Mouse (Mus musculus) gastrocnemius, adult 8-10 months (tissue): Measurements from ENCODE around the gene Camkk1. TPM values are rescaled to one million over a fixed set of nuclear protein-coding genes. Genes with fewer than 3 reads are reported as not detected.

Experiments used
- DNase-seq, 2 experiments: peaks; one replicate each; pipeline ENCODE4 v3.0.0; 2022; ENCODE audit warnings: low spot score in 2 of 2
- total RNA-seq, 4 experiments: library from RNA; stranded (reverse); gene quantifications; 2 replicates each; pipeline ENCODE4 v1.2.4; 2022

Camkk1 gene
- total RNA-seq, 4 experiments from 2014 or later = 0.22 to 0.32 (median 0.28) TPM

DNA sequence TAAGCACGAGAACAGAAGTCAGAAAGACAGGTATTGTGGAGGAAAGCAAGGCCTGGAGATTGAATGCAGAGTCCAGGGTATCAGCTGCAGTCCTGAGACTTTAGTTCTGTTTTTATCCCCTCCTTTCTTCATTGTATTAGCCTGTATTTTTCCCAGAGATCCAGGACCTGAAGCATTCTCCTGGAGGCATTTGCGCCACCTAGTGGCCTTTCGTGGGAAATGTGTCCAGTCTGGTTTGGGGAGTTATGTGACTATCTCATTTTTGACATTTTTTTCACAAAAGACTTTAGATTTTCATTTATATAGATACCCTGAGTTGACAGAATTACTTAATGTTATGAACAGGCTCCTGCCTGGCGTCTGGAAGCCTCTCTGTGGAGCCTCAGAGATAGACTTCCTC, 30.5 kb downstream of the Camkk1 start:
- DNase-seq = peak; percentile 59 to 61

- DNase-seq = no peak
Observed at GRCm38 (mm10) chr11:73052795-73053194, 34.0 kb downstream of the Camkk1 start.

GRCm38 (mm10) chr11:73057701-73058100, 38.9 kb downstream of the Camkk1 start:
- DNase-seq = no peak

GRCm38 (mm10) chr11:73059630-73060029, 40.8 kb downstream of the Camkk1 start:
- no peak for DNase-seq

- DNase-seq = no peak
Observed at GRCm38 (mm10) chr11:73061413-73061812, 42.6 kb downstream of the Camkk1 start.

DNA sequence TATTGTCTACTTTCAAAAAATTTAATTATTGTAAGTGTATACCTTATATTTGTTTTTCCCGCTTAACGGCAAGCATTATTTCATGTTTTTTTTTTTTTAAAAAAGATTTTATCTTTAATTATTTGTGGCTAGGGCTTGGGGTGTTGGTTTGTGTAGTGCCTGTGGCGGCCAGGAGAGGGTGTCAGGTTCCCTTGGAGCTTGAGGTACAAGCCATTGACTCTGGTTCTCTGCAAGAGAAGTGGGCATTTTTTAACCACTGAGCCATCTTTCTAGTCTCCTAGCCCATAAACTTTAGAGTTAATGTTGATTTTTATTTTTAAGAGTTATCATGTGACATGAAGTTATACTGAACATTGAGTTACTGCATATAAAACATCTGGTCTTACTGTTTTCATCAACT, 53.0 kb downstream of the Camkk1 start:
- no peak for DNase-seq

GRCm38 (mm10) chr11:73076295-73076694, 57.5 kb downstream of the Camkk1 start:
- no peak for DNase-seq

GRCm38 (mm10) chr11:73076733-73077132, 57.9 kb downstream of the Camkk1 start:
- DNase-seq = no peak

- DNase-seq = no peak
Observed at GRCm38 (mm10) chr11:73077211-73077720, 58.5 kb downstream of the Camkk1 start.

DNA sequence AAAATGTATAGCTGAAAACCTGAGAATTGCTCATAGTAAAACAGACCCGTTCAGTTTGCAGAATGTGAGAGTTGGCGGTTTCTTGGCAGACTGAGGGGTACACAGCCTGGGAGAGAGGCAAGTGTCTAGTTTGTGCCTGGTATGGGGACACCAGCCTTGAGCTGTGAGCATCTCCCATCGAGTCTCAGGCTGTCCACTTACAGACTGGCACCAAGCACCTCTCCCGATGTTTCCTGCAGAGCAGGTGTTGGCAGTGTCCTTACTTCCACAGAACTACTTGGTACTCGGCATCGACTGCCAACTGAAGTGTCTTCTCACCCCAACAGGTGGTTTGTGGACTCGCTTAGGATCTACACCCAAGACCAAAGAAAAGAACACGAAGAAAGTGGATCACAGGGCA, 59.8 kb downstream of the Camkk1 start:
- DNase-seq = no peak

GRCm38 (mm10) chr11:73080306-73080705, 61.5 kb downstream of the Camkk1 start:
- no peak for DNase-seq

- DNase-seq = no peak
Observed at GRCm38 (mm10) chr11:73084303-73084702, 65.5 kb downstream of the Camkk1 start.

GRCm38 (mm10) chr11:73084804-73085231, 66.0 kb downstream of the Camkk1 start:
- DNase-seq = no peak

DNA sequence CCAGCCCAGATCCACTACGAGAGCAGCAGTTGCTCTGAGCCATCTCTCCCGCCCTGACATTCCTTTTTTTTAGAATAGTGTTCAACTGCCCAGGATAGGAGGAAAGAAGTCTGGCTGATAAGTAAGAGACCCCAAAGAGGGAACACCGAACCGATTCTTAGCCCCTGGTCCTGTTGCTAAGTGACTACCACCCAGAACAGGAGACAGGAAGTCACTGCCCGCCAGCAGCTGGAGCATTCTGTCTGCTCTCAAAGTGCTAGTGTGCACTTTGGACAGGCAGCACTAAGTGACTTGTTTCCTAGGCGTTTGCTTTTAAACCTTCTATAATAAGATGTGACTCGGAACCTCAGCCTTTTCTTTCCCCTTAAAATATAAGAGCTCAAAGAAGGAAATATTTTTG, 66.6 kb downstream of the Camkk1 start:
- no peak for DNase-seq

DNA sequence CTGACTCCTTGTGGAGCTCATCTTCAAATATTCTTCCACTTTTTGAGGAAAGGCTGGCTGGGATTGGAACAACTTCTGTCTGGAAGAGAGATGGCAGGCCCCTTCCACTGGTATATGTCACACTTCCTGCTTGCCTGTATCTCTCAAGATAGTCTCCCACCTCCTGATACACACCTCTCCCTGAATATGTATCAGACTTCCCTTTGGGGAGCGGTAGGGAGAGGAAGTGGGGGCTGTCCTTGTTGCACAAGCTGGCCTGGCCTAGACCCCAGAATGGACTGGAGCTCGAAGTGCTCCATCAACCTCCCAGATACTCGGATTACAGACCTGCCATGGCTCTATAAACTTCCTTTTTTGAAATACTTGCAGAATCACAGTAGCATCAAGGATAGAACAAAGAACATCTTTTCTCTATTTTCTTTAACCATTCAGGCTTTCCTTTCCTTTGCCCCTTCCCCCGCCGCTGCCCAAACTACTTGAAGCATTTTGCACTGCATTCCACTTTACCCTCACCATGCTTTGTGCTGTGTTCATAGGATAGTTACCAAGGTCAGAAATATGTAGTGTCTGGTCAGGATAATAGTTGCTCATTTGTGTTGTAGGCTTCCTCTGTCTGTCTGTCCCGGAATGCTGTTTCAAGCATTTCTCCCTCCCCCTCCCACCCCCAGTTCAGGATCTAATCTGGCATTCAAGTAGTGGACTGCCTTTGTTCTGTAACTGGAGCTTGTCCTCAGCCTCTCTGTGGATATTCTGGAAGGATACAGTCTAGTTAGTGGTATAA, 69.1 kb downstream of the Camkk1 start:
- DNase-seq = no peak

DNA sequence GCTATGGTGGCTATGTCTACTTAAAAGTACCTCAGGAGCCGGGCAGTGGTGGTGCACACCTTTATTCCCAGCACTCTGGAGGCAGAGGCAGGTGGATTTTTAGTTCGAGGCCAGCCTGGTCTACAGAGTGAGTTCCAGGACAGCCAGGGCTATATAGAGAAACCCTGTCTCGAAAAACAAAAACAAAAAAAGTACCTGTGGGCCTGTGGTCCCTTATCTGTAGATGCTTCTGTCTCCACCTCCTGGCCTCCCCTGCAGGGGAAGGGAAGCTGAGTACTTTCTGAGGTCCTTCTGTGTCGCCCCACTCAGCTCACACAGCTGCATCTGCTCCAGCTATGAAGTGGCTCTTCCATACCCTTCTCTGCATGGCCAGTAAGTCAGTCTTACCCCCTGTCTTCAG, 71.5 kb downstream of the Camkk1 start, which contains the start of gene Itgae:
TSS of gene Itgae (plus strand) at position 301 of the 400 bp plus-strand sequence.
- DNase-seq = no peak

DNA sequence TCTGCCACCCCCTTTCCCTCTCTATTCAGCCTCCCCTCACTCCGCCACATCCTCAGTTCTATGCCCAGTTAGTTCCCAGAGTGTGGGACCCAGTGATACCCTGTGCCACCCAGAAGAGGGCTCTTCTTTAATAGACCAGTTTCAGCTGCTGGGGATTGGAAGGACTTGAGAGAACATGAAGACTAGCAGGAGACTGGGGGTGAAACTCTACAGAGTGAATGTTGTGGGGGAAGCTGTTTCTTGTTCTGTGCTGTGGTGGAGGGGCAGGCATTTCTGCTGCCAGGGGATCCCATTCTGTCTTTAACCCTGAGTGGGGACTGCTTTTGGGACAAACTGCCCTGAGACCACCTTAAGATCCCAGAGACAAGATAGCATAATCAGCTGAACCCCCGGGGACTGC, 72.0 kb downstream of the Camkk1 start:
- no peak for DNase-seq

Other genes with a start within 250 kb of the Camkk1 start
- gene Cyb5d2, start 222.9 kb upstream of the Camkk1 start, total RNA-seq = 10 to 100 TPM; 20.2 to 24.0 (median 22.2) TPM
- gene Zzef1, start 222.8 kb upstream of the Camkk1 start, total RNA-seq = 10 to 100 TPM; 10.8 to 13.0 (median 11.8) TPM
- 1 to 10 TPM; 3.4 to 6.6 (median 4.9) TPM for gene Atp2a3, start 57.8 kb upstream of the Camkk1 start, total RNA-seq
- gene P2rx1, start 19.9 kb upstream of the Camkk1 start, total RNA-seq = under 1 TPM; 0.24 to 0.52 (median 0.34) TPM
- gene Ncbp3, start 28.8 kb downstream of the Camkk1 start, total RNA-seq = 1 to 10 TPM; 2.3 to 3.3 (median 2.9) TPM
- gene Itgae, start 71.6 kb downstream of the Camkk1 start, total RNA-seq = under 1 TPM in 3 of 4 experiments, not detected in 1; 0.08 to 0.10 (median 0.09) TPM
- gene Haspin, start 119.3 kb downstream of the Camkk1 start, total RNA-seq = not detected
- gene P2rx5, start 141.4 kb downstream of the Camkk1 start, total RNA-seq = 1 to 10 TPM; 6.4 to 9.5 (median 7.0) TPM
- 10 to 100 TPM; 80.9 to 89.6 (median 84.1) TPM for gene Emc6, start 158.0 kb downstream of the Camkk1 start, total RNA-seq
- 1 to 10 TPM; 4.9 to 9.2 (median 7.2) TPM for gene Tax1bp3, start 158.1 kb downstream of the Camkk1 start, total RNA-seq
- gene Ctns, start 180.0 kb downstream of the Camkk1 start, total RNA-seq = 1 to 10 TPM; 3.3 to 4.3 (median 4.1) TPM
- 1 to 10 TPM in 1 of 4 experiments, under 1 TPM in 3; 0.29 to 1.1 (median 0.71) TPM for gene Shpk, start 180.5 kb downstream of the Camkk1 start, total RNA-seq
- under 1 TPM; 0.08 to 0.12 (median 0.10) TPM for gene Trpv1, start 215.3 kb downstream of the Camkk1 start, total RNA-seq
- not detected for gene Trpv3, start 248.4 kb downstream of the Camkk1 start, total RNA-seq